In genomic region chr4:149734730-149735475, GRCm38 (mm10) we compare ENCODE assay signal across 12 mouse cellular contexts. TPM values are rescaled to one million over a fixed set of nuclear protein-coding genes. Genes with fewer than 3 reads are reported as not detected.
A peak's percentile ranks its signal among the peaks of the same experiment; 100 is the strongest.
DNase-seq lines count a peak whose midpoint lies in the region; ATAC-seq and TF ChIP-seq lines count a peak whose summit lies in the region.
"Had no signal": no experiment of that assay in that cellular context is flagged by ENCODE, and none has a peak within 500 bp of the region (broad histone marks: within the 10 kb centered on the region; RNA-seq: fewer than 3 reads in every experiment).

No protein-coding gene starts in this region.

- H3K4me1 ChIP-seq in lung, embryonic 14.5 days (ENCODE audit: insufficient read depth) = peaks cover 19% of the 10 kb centered on the region
- H3K4me1 ChIP-seq in forebrain, postnatal 0 days (ENCODE audit: insufficient read depth) = peaks cover 26% of the 10 kb centered on the region
- peaks cover 25% of the 10 kb centered on the region for H3K4me1 ChIP-seq in thymus, adult 2 months (replicated peaks; ENCODE audit: control insufficient read depth, insufficient read depth, low read length)

- peaks cover 20% of the 10 kb centered on the region for H3K36me3 ChIP-seq in lung, embryonic 14.5 days (ENCODE audit: insufficient read depth)
- peaks cover 12% of the 10 kb centered on the region for H3K36me3 ChIP-seq in forebrain, postnatal 0 days (ENCODE audit: insufficient read depth)
- H3K36me3 ChIP-seq in myocyte (ENCODE audit: control insufficient read depth, insufficient read depth) = no peaks in the 10 kb centered on the region
- peaks cover 4% of the 10 kb centered on the region; the same call in 1 of the 2 replicates for H3K36me3 ChIP-seq in thymus, adult 2 months (ENCODE audit: control insufficient read depth, insufficient read depth, low read length)

- WGBS in lung, embryonic 14.5 days = 62% methylated on average over 10 of the region's 10 CpGs
- 70% methylated on average over 10 of the region's 10 CpGs for WGBS in forebrain, postnatal 0 days
- WGBS in thymus, adult 2 months = 95% methylated on average over 10 of the region's 10 CpGs

- H3K9ac ChIP-seq in lung, embryonic 14.5 days = no peak overlapping the region
- no peak overlapping the region for H3K9ac ChIP-seq in forebrain, postnatal 0 days

- H3K4me3 ChIP-seq in gastrocnemius, adult 2 months = no peak overlapping the region
- no peak overlapping the region for H3K4me3 ChIP-seq in lung, embryonic 14.5 days (ENCODE audit: low read depth, low read length)
- H3K4me3 ChIP-seq in forebrain, postnatal 0 days (ENCODE audit: low read depth, low read length) = no peak overlapping the region
- H3K4me3 ChIP-seq in myocyte = peak overlapping the region; percentile 35
- no peak overlapping the region for H3K4me3 ChIP-seq in thymus, adult 2 months (ENCODE audit: control insufficient read depth, insufficient read depth, low read length)

- peak overlapping the region; percentile 99; the same call in 1 of the 2 replicates for H3K4me2 ChIP-seq in lung, embryonic 14.5 days
- no peak overlapping the region for H3K4me2 ChIP-seq in forebrain, postnatal 0 days (ENCODE audit: low read depth)
- H3K4me2 ChIP-seq in myocyte (ENCODE audit: low read depth) = no peak overlapping the region

- H3K27ac ChIP-seq in gastrocnemius, adult 2 months = peak overlapping the region; percentile 2; the same call in 1 of the 2 replicates
- H3K27ac ChIP-seq in lung, embryonic 14.5 days (ENCODE audit: low read depth) = no peak overlapping the region
- no peak overlapping the region for H3K27ac ChIP-seq in forebrain, postnatal 0 days (ENCODE audit: low read depth, low read length)
- no peak overlapping the region for H3K27ac ChIP-seq in thymus, adult 2 months (ENCODE audit: control insufficient read depth, insufficient read depth, low read length)

- no peaks in the 10 kb centered on the region for H3K9me3 ChIP-seq in lung, embryonic 14.5 days (ENCODE audit: low read depth, low read length)
- H3K9me3 ChIP-seq in forebrain, postnatal 0 days (ENCODE audit: low read length) = no peaks in the 10 kb centered on the region

- no peak for TF ChIP-seq CTCF in gastrocnemius, adult 2 months (IDR thresholded peaks at IDR 0.05)
- TF ChIP-seq CTCF in lung, embryonic 14.5 days (IDR thresholded peaks at IDR 0.05; ENCODE audit: low read depth) = no peak
- 0 out of 2 replicates have a peak, but pooled peaks have one; percentile 7 for TF ChIP-seq CTCF in forebrain, postnatal 0 days (IDR thresholded peaks at IDR 0.05; ENCODE audit: low read depth)
- TF ChIP-seq CTCF in thymus, adult 2 months (IDR thresholded peaks at IDR 0.05; ENCODE audit: borderline replicate concordance, control insufficient read depth, extremely low read depth, insufficient read depth, low read length, poor library complexity) = no peak

- peaks cover 41% of the 10 kb centered on the region for H3K79me2 ChIP-seq in myocyte (ENCODE audit: control insufficient read depth, insufficient read depth)

- H3K27me3 ChIP-seq in lung, embryonic 14.5 days (ENCODE audit: insufficient read depth, low read length) = no peaks in the 10 kb centered on the region
- H3K27me3 ChIP-seq in forebrain, postnatal 0 days (ENCODE audit: insufficient read depth, low read length) = no peaks in the 10 kb centered on the region
- H3K27me3 ChIP-seq in myocyte (ENCODE audit: control insufficient read depth, insufficient read depth, insufficient read length) = no peaks in the 10 kb centered on the region
- no peaks in the 10 kb centered on the region for H3K27me3 ChIP-seq in thymus, adult 2 months (ENCODE audit: control insufficient read depth, insufficient read depth, low read length)

- peak; percentile 16 for DNase-seq in gastrocnemius, adult 2 months
- DNase-seq in gastrocnemius, postnatal 10 days = no peak
- DNase-seq in lung, embryonic 14.5 days = no peak
- DNase-seq in lung, postnatal 25 days (ENCODE audit: low spot score) = no peak
- no peak for DNase-seq in forebrain, postnatal 0 days
- no peak for DNase-seq in thymus, adult 2 months
- no peak for DNase-seq in gastrocnemius, adult 18-20 months (ENCODE audit: low spot score)
- DNase-seq: adrenal gland, postnatal 36 days; B cell, adult 2 months; kidney, adult 9 months; right cerebral cortex, postnatal 4 days had no signal

- no peak for TF ChIP-seq POLR2A in myocyte (IDR thresholded peaks at IDR 0.05; ENCODE audit: insufficient read length, low read depth)
- TF ChIP-seq POLR2A in thymus, adult 2 months (IDR thresholded peaks at IDR 0.05; ENCODE audit: control insufficient read depth, extremely low read depth, insufficient read depth, low read length, poor library complexity) = no peak

- intact Hi-C loops in gastrocnemius, adult 2 months (cut with DNase I) = loop anchor here (5.0 kb wide), 1 partner anchor 218 kb away; the partner anchor contains the start of gene Ctnnbip1

- no peak overlapping the region for H3ac ChIP-seq in myocyte (ENCODE audit: control insufficient read depth, insufficient read length)

- ATAC-seq in lung, embryonic 14.5 days (ENCODE audit: insufficient read depth) = no peak
- ATAC-seq in forebrain, postnatal 0 days = no peak

TF ChIP-seq in myocyte, 11 proteins besides CTCF, POLR2A, EP300 and RAD21:
- no peak for TF ChIP-seq E2F4 (IDR thresholded peaks at IDR 0.05; ENCODE audit: insufficient read depth)
- no peak for TF ChIP-seq REST (IDR thresholded peaks at IDR 0.05; ENCODE audit: insufficient read depth, insufficient read length)
- TF ChIP-seq USF1 (IDR thresholded peaks at IDR 0.05; ENCODE audit: low read depth) = no peak
- no peak for TF ChIP-seq POLR2AphosphoS2 (IDR thresholded peaks at IDR 0.05; ENCODE audit: insufficient read length, low read depth)
- peak; percentile 91 to 99 (median 92) for TF ChIP-seq MYOG (IDR thresholded peaks at IDR 0.05; ENCODE audit: control insufficient read depth in 1 of 3, insufficient read depth in 1 of 3, insufficient read length in 2 of 3, low read depth in 2 of 3)
- no peak for TF ChIP-seq MAX (IDR thresholded peaks at IDR 0.05; ENCODE audit: low read depth)
- TF ChIP-seq TCF12 (IDR thresholded peaks at IDR 0.05; ENCODE audit: insufficient read depth, poor library complexity, severe bottlenecking) = peak; percentile 64
- TF ChIP-seq SRF (IDR thresholded peaks at IDR 0.05; ENCODE audit: control insufficient read depth, insufficient read length, low read depth) = no peak
- TF ChIP-seq TCF3 (IDR thresholded peaks at IDR 0.05; ENCODE audit: insufficient read length, low read depth) = peak; percentile 91
- TF ChIP-seq MYOD1 (IDR thresholded peaks at IDR 0.05; ENCODE audit: control insufficient read depth in 1 of 3, insufficient read length in 2 of 3, low read depth in 2 of 3) = peak; percentile 61 to 97 (median 90)
TF ChIP-seq in myocyte: peak in this region for 4.

RNA-seq across cellular contexts. Expression of gene Tmem201, which starts 2.9 kb away (rescaled TPM):
- total RNA-seq in gastrocnemius, adult 2 months (2021) = 10 to 100 TPM; 37.2 to 51.0 TPM
- 10 to 100 TPM; 49.7 to 52.2 TPM for total RNA-seq in gastrocnemius, postnatal 10 days (2021)
- polyA plus RNA-seq in lung, embryonic 14.5 days (2014; fragmentation: Nextera tagmentation; extraction: Ambion mirVana) = 24.7 and 30.3 TPM in 2 replicates
- total RNA-seq in forebrain, postnatal 0 days (2014; rRNA removed) = 38.6 and 50.7 TPM in 2 replicates
- 31.9 and 39.6 TPM in 2 replicates for polyA plus RNA-seq in forebrain, postnatal 0 days (2015; fragmentation: Nextera tagmentation; extraction: Ambion mirVana)
- 31.1 TPM for polyA plus RNA-seq in myocyte (2012; fragmentation: generic; extraction: Trizol)
- 71.7 and 79.0 TPM in 2 replicates for polyA plus RNA-seq in thymus, adult 2 months (2012; rRNA removed)
- 10 to 100 TPM; 44.9 to 46.7 TPM for total RNA-seq in gastrocnemius, adult 18-20 months (2021)

RNA-seq across cellular contexts. Expression of gene Pik3cd, which starts 32.5 kb away (rescaled TPM):
- 1 to 10 TPM; 8.9 to 9.1 TPM for total RNA-seq in gastrocnemius, adult 2 months (2021)
- total RNA-seq in gastrocnemius, postnatal 10 days (2021) = 10 to 100 TPM in 1 of 2 experiments, 1 to 10 TPM in 1; 9.8 to 16.1 TPM
- polyA plus RNA-seq in lung, embryonic 14.5 days (2014; fragmentation: Nextera tagmentation; extraction: Ambion mirVana) = 4.9 and 5.5 TPM in 2 replicates
- 17.0 and 21.8 TPM in 2 replicates for total RNA-seq in forebrain, postnatal 0 days (2014; rRNA removed)
- polyA plus RNA-seq in forebrain, postnatal 0 days (2015; fragmentation: Nextera tagmentation; extraction: Ambion mirVana) = 11.3 and 11.7 TPM in 2 replicates
- polyA plus RNA-seq in myocyte (2012; fragmentation: generic; extraction: Trizol) = 1.4 TPM
- polyA plus RNA-seq in thymus, adult 2 months (2012; rRNA removed) = 106 and 120 TPM in 2 replicates
- 10 to 100 TPM; 10.3 to 12.7 TPM for total RNA-seq in gastrocnemius, adult 18-20 months (2021)

RNA-seq across cellular contexts. Expression of gene Slc25a33, which starts 39.2 kb away (rescaled TPM):
- 10 to 100 TPM; 11.3 to 11.7 TPM for total RNA-seq in gastrocnemius, adult 2 months (2021)
- 1 to 10 TPM; 7.2 to 9.5 TPM for total RNA-seq in gastrocnemius, postnatal 10 days (2021)
- 8.7 and 9.6 TPM in 2 replicates for polyA plus RNA-seq in lung, embryonic 14.5 days (2014; fragmentation: Nextera tagmentation; extraction: Ambion mirVana)
- 12.5 and 18.6 TPM in 2 replicates for total RNA-seq in forebrain, postnatal 0 days (2014; rRNA removed)
- polyA plus RNA-seq in forebrain, postnatal 0 days (2015; fragmentation: Nextera tagmentation; extraction: Ambion mirVana) = 26.5 and 29.7 TPM in 2 replicates
- polyA plus RNA-seq in myocyte (2012; fragmentation: generic; extraction: Trizol) = 34.3 TPM
- polyA plus RNA-seq in thymus, adult 2 months (2012; rRNA removed) = 7.2 and 7.3 TPM in 2 replicates
- 10 to 100 TPM; 10.8 to 14.4 TPM for total RNA-seq in gastrocnemius, adult 18-20 months (2021)
